Mouse (Mus musculus) liver, postnatal 0 days (tissue): ENCODE results near the gene Zap70. TPM values are rescaled to one million over a fixed set of nuclear protein-coding genes. Genes with fewer than 3 reads are reported as not detected.

ENCODE experiments used
- ATAC-seq: fragments of 200-750 bp; cut with Nextera tagmentation; 2 replicates; pipeline ENCODE4 v1.8.0; 2017; ENCODE audit warnings: mild to moderate bottlenecking, moderate library complexity
- DNase-seq: peaks from one replicate; pipeline ENCODE4 v3.0.0-alpha.2; 2016
- H3K27ac ChIP-seq: fragments of 300-500 bp; sonication (generic); 2 replicates; pipeline ENCODE4 v1.5.1; 2014; ENCODE audit warnings: antibody characterized with exemption, moderate library complexity, mild to moderate bottlenecking, low read depth
- H3K27me3 ChIP-seq: fragments of 300-500 bp; sonication (generic); 2 replicates; pipeline ENCODE4 v1.6.1; 2014; ENCODE audit warnings: low read length, control low read depth, mixed read lengths; ENCODE audit not compliant: insufficient read depth
- H3K36me3 ChIP-seq: fragments of 300-500 bp; sonication (generic); replicated peaks from 2 replicates; pipeline ENCODE4 v1.6.1; 2014; ENCODE audit warnings: mild to moderate bottlenecking, control low read depth, low read length, moderate library complexity, mixed read lengths; ENCODE audit not compliant: insufficient read depth
- H3K4me1 ChIP-seq: fragments of 300-500 bp; sonication (generic); 2 replicates; pipeline ENCODE4 v1.6.1; 2014; ENCODE audit warnings: antibody characterized with exemption, mild to moderate bottlenecking, control low read depth; ENCODE audit not compliant: insufficient read depth
- H3K4me2 ChIP-seq: fragments of 300-500 bp; sonication (generic); 2 replicates; pipeline ENCODE4 v1.6.1; 2014; ENCODE audit warnings: low read depth, mild to moderate bottlenecking, low read length, moderate library complexity, mixed read lengths
- H3K4me3 ChIP-seq: fragments of 300-500 bp; sonication (generic); 2 replicates; pipeline ENCODE4 v1.5.1; 2014; ENCODE audit warnings: low read depth, low read length
- H3K9ac ChIP-seq: fragments of 300-500 bp; sonication (generic); replicated peaks from 2 replicates; pipeline ENCODE4 v1.6.1; 2014; ENCODE audit warnings: mild to moderate bottlenecking, moderate library complexity
- H3K9me3 ChIP-seq: fragments of 300-500 bp; sonication (generic); 2 replicates; pipeline ENCODE4 v1.6.1; 2016; ENCODE audit warnings: mild to moderate bottlenecking, control low read depth, low read length, mixed read lengths
- CTCF ChIP-seq: sonication (generic); IDR thresholded peaks from 2 replicates; pipeline ENCODE4 v1.5.1; 2016; ENCODE audit warnings: antibody characterized with exemption, low read depth
- EP300 ChIP-seq: IDR thresholded peaks from 2 replicates; pipeline ENCODE4 v1.6.1; 2016; ENCODE audit warnings: antibody characterized with exemption, low read depth, mild to moderate bottlenecking
- whole genome bisulfite sequencing: fragments of 180-500 bp; shearing (Covaris S2); extraction: QIAGEN DNeasy Blood & Tissue Kit; methylation state at CpG from one replicate; pipeline ENCODE4 v1.1.7; 2014; ENCODE audit not compliant: insufficient replicate concordance; 5-methylcytosine and 5-hydroxymethylcytosine counted together
- polyA plus RNA-seq: library from polyadenylated mRNA; unstranded; fragments of >200 nt; fragmentation: Nextera tagmentation; extraction: Ambion mirVana; gene quantifications from 2 replicates; pipeline ENCODE4 v1.2.1, GENCODE M21; 2015

Gene Zap70
- polyA plus RNA-seq, 1 experiment from 2014 or later, result 0.67 TPM

DNA sequence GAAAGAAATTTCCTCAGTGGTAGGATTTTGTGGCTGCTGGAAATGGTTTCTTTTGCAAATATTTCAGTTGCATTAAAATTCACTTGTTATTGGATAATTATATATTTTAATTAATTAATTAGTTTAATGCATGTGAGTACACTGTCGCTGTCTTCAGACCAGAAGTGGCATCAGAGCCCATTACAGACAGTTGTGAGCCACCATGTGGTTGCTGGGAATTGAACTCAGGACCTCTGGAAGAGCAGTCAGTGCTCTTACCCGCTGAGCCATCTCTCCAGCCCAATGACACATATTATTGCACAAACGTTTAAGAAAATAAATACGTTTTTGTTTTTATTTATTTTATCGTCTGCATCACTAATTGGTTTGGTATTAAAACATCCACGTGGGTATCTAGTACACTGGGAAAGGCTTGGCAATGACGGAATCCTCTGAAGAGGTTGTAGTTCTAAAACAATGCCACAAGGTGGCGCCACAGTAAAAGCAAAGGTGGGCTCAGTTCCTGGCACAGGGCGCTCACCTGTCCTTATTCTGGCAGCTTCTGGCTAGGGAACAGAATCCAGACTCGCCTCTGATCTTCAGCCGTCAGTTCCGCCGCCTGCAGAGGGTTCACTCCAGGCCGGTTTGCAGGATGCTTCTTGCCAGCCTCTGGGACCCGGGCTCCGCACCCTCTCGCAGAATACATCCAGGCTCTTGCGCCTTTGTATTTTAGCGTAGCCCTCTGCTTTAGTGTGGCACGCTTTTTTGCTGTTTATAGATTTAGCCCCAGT is 23.0 kb downstream of the Zap70 start:
- Histone ChIP-seq H3K9ac (peak overlapping the region; percentile 3; the same call in 1 of the 2 replicates), H3K27me3 (no peaks in the 10 kb centered on the region), H3K36me3 (no peaks in the 10 kb centered on the region), H3K4me1 (peaks cover 10% of the 10 kb centered on the region), H3K4me3 (peak overlapping the region; percentile 46), H3K4me2 (peak overlapping the region; percentile 81), H3K27ac (no peak overlapping the region), H3K9me3 (no peaks in the 10 kb centered on the region)
- ATAC-seq (peak; percentile 69), DNase-seq (peak; percentile 83)
- WGBS, result 3% methylated on average over 20 of the region's 20 CpGs
- TF ChIP-seq EP300 (no peak), CTCF (peak; percentile 92)

DNA sequence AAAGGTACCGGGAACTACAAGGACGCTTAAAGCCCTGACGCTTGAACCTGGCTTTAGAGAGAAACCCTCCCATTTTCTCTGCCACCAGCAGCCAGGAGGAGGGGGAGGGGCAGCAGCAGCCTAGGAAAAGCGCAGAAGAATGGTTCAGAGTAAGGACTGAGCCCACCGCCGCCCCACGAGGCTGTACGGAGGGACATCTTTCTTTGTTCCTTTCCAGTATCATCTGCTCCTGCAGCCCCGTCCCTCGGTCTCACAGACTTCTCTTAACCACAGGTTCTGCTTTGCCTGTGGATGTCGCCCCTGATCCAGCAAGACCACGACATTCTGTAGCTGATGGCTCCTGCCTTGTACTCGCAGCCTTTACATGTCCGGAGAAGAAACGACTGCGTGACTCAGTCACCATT is 23.6 kb downstream of the Zap70 start:
- Histone ChIP-seq H3K27me3 (no peaks in the 10 kb centered on the region), H3K36me3 (no peaks in the 10 kb centered on the region), H3K27ac (no peak overlapping the region), H3K4me3 (peak overlapping the region; percentile 46), H3K4me1 (peaks cover 10% of the 10 kb centered on the region), H3K9ac (peak overlapping the region; percentile 3; the same call in 1 of the 2 replicates), H3K9me3 (no peaks in the 10 kb centered on the region), H3K4me2 (peak overlapping the region; percentile 81)
- TF ChIP-seq CTCF (0 out of 2 replicates have a peak, but pooled peaks have one; percentile 20), EP300 (no peak)
- WGBS, result 1% methylated on average over 16 of the region's 16 CpGs
- DNase-seq (no peak), ATAC-seq (no peak; the same call in 1 of the 2 replicates)

DNA sequence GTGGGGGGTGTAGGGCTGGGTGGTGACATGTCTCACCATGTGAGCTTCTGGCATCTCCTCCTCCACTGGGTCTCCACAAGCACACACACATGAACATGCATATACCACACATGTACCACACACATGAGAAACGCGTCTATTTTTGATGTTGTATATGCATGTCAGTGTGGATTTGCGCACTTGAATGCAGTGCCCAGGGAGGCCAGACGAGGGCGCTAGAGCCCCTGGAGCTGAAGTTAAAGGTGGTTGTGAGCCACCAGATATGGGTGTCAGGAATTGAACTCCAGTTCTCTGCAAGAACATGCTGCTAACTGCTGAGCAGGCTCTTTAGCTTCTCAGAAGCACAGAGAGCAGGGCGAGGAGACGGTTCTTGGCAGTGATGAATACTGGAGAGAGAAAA is 24.8 kb downstream of the Zap70 start:
- TF ChIP-seq EP300 (no peak), CTCF (peak; percentile 60)
- peaks cover 6% of the 10 kb centered on the region for H3K36me3 ChIP-seq
- no peak overlapping the region for H3K4me2 ChIP-seq
- no peaks in the 10 kb centered on the region for H3K9me3 ChIP-seq
- 93% methylated on average over 7 of the region's 7 CpGs for WGBS
- peaks cover 10% of the 10 kb centered on the region for H3K4me1 ChIP-seq
- H3K4me3 ChIP-seq, result no peak overlapping the region
- no peak overlapping the region for H3K27ac ChIP-seq
- no peak overlapping the region for H3K9ac ChIP-seq
- no peaks in the 10 kb centered on the region for H3K27me3 ChIP-seq
- peak; percentile 44 for DNase-seq
- no peak for ATAC-seq

DNA sequence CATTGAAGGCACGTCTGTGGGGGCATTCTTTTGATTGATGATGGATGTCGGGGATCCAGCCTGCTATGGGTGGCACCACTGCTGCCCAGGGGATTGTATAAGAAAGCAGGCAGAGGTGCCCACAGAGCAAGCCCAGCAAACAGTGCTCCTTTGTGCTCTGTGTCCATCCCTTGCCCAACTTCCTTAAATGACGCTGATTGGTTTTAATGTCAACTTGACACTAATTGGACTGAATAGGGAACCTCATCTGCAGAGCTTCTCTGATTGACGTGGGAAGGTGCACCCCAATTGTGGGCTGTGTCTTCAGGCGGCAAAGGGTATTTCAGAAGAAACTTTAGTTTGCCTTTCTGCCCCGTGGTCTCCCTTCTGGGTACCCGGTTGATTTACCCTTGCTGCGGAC is 27.8 kb downstream of the Zap70 start:
- Histone ChIP-seq H3K9me3 (no peaks in the 10 kb centered on the region), H3K27ac (no peak overlapping the region), H3K36me3 (peaks cover 31% of the 10 kb centered on the region), H3K27me3 (no peaks in the 10 kb centered on the region), H3K9ac (no peak overlapping the region), H3K4me2 (no peak overlapping the region), H3K4me3 (no peak overlapping the region), H3K4me1 (peaks cover 10% of the 10 kb centered on the region)
- no peak for ATAC-seq
- TF ChIP-seq CTCF (no peak), EP300 (no peak)
- WGBS, result 66% methylated on average over 8 of the region's 8 CpGs
- no peak for DNase-seq

DNA sequence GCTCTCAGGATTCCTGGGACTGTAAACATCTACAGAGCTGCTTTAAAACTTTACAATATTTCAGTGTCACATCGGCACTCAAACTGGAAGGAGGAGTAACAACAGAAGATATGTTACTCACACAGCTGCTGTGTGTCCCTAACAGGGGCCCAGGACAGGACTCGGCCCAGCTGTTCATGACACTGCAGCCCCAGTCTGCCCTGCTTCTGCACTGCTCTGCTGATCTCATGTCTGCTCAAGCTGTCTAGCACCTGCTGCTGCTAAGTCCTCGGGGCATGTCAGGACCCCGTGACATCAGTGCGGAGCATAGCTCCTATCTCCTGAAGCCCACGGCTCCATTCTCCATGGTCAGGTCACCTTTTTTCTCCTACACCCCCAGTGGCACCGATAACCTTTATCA is 35.1 kb downstream of the Zap70 start:
- Histone ChIP-seq H3K9ac (no peak overlapping the region), H3K27ac (no peak overlapping the region), H3K4me2 (no peak overlapping the region), H3K4me1 (no peaks in the 10 kb centered on the region), H3K27me3 (no peaks in the 10 kb centered on the region), H3K36me3 (peaks cover 92% of the 10 kb centered on the region), H3K9me3 (no peaks in the 10 kb centered on the region), H3K4me3 (no peak overlapping the region)
- DNase-seq, result no peak
- peak; percentile 56 for ATAC-seq
- no peak for TF ChIP-seq CTCF
- TF ChIP-seq EP300, result no peak
- WGBS, result 83% methylated on average over 7 of the region's 7 CpGs

DNA sequence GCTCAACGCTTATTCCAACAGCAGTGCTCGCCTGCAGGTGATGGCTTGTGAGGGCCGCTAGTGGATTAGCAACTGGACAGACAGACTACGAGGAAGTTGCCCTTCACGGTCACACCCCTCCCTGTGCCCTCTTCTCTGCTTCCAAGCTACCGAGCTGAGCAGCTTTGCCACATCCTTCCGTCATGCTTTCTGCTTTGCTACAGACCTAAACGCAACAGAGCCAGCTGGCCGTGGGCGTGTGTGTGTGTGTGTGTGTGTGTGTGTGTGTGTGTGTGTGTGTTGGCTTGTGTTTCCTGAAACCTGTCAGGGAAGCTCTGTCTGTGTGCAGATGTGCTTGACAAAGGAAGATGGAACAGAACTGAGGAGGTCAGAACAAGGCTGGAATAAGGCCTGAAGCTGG is 35.9 kb downstream of the Zap70 start:
- H3K27me3 ChIP-seq, result no peaks in the 10 kb centered on the region
- no peaks in the 10 kb centered on the region for H3K4me1 ChIP-seq
- TF ChIP-seq EP300 (no peak), CTCF (no peak)
- H3K36me3 ChIP-seq, result peaks cover 95% of the 10 kb centered on the region
- H3K9ac ChIP-seq, result no peak overlapping the region
- WGBS, result 54% methylated on average over 10 of the region's 10 CpGs
- no peak overlapping the region for H3K4me3 ChIP-seq
- DNase-seq, result peak; percentile 45
- H3K27ac ChIP-seq, result no peak overlapping the region
- H3K4me2 ChIP-seq, result no peak overlapping the region
- ATAC-seq, result peak; percentile 22; the same call in 1 of the 2 replicates
- no peaks in the 10 kb centered on the region for H3K9me3 ChIP-seq
